Mouse (Mus musculus) heart, embryonic 11.5 days (tissue): ENCODE measurements around the gene Aldoc. TPM values are rescaled to one million over a fixed set of nuclear protein-coding genes. Genes with fewer than 3 reads are reported as not detected.

ENCODE experiments used
- ATAC-seq: fragments of 200-750 bp; cut with Nextera tagmentation; replicated peaks from 2 replicates; pipeline ENCODE4 v1.8.0; 2017; ENCODE audit warnings: moderate library complexity; ENCODE audit not compliant: insufficient number of reproducible peaks, low FRiP score, low TSS enrichment
- H3K27ac ChIP-seq: fragments of 300-500 bp; sonication (generic); 2 replicates; pipeline ENCODE4 v1.5.1; 2014; ENCODE audit warnings: mild to moderate bottlenecking, low read depth, low read length
- H3K27me3 ChIP-seq: fragments of 300-500 bp; sonication (generic); 2 replicates; pipeline ENCODE4 v1.6.1; 2014; ENCODE audit warnings: mild to moderate bottlenecking, low read length, mixed read lengths; ENCODE audit not compliant: control insufficient read depth, insufficient read depth
- H3K36me3 ChIP-seq: fragments of 300-500 bp; sonication (generic); 2 replicates; pipeline ENCODE4 v1.6.1; 2014; ENCODE audit warnings: mild to moderate bottlenecking, low read length, moderate library complexity, mixed read lengths; ENCODE audit not compliant: control insufficient read depth, insufficient read depth
- H3K4me1 ChIP-seq: fragments of 300-500 bp; sonication (generic); 2 replicates; pipeline ENCODE4 v1.6.1; 2014; ENCODE audit warnings: low read length; ENCODE audit not compliant: control insufficient read depth, insufficient read depth
- H3K4me2 ChIP-seq: fragments of 300-500 bp; sonication (generic); 2 replicates; pipeline ENCODE4 v1.6.1; 2014; ENCODE audit warnings: mild to moderate bottlenecking, moderate library complexity
- H3K4me3 ChIP-seq: fragments of 300-500 bp; sonication (generic); 2 replicates; pipeline ENCODE4 v1.5.1; 2014; ENCODE audit warnings: low read depth, low read length
- H3K9ac ChIP-seq: fragments of 300-500 bp; sonication (generic); 2 replicates; pipeline ENCODE4 v1.6.1; 2014; ENCODE audit warnings: mild to moderate bottlenecking, low read depth, low read length, moderate library complexity
- H3K9me3 ChIP-seq: fragments of 300-500 bp; sonication (generic); replicated peaks from 2 replicates; pipeline ENCODE4 v1.6.1; 2016; ENCODE audit warnings: low read length; ENCODE audit not compliant: control insufficient read depth
- WGBS: fragments of 180-500 bp; shearing (Covaris S2); extraction: QIAGEN DNeasy Blood & Tissue Kit; methylation state at CpG from one replicate; pipeline ENCODE4 v1.1.7; 2014; ENCODE audit not compliant: insufficient replicate concordance; 5-methylcytosine and 5-hydroxymethylcytosine counted together
- polyA plus RNA-seq: library from polyadenylated mRNA; unstranded; fragments of >200 nt; fragmentation: Nextera tagmentation; extraction: Ambion mirVana; gene quantifications from 2 replicates; pipeline ENCODE4 v1.2.1, GENCODE M21; 2014

The Aldoc gene
- polyA plus RNA-seq, 1 experiment from 2014 or later: 12.4 TPM

DNA sequence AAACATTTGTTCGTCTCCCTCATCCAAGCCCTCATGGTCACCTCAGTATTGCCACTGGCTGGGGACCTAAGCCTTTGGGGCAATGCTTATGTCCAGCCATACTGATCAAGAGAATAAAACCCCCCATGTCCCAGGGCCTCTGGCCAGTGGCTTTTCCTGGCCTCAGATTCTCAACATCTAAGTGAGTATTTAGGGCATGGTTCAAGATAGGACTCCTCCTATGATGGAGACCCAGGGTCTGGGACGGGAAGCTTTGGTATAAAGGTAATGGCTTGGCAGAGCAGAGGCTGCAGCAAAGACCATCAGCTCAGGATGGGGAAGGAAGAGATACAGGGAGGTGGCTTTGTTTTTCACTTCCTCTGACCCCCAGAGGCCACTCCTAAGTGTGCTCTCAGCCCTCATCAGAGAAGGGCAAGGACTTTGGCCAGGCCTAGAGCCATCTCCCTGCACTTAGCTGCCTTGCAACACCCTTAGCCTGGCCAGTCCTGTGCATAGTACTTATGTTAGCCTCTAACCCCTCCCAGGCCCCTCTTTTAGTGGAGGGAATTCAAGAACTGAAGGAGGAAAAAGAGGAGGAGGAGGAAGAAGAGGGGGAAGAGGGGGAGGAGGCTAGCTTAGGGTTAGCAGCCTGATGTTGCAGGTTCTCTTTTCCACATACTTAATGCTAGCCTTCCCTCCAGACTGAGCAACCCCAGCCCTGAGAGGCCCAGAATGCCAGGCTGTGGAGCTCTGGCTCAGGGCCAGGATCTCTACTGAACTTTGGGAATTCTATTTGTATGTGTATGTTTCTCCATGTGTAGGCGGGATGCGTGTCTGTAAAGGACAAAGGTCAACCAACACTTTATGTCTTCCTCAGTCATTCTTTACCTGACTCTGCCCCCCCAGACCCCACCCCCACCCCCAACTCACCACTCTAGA is 26.9 kb downstream of the Aldoc start:
- Histone ChIP-seq H3K4me2 (no peak overlapping the region), H3K9ac (no peak overlapping the region), H3K4me3 (no peak overlapping the region), H3K9me3 (no peaks in the 10 kb centered on the region), H3K36me3 (peaks cover 4% of the 10 kb centered on the region; the same call in 1 of the 2 replicates), H3K27ac (no peak overlapping the region), H3K27me3 (no peaks in the 10 kb centered on the region), H3K4me1 (peaks cover 28% of the 10 kb centered on the region)
- 80% methylated on average over 4 of the region's 4 CpGs for WGBS
- ATAC-seq: no peak

- Histone ChIP-seq H3K27ac (no peak overlapping the region), H3K36me3 (peaks cover 3% of the 10 kb centered on the region; the same call in 1 of the 2 replicates), H3K9me3 (no peaks in the 10 kb centered on the region), H3K9ac (no peak overlapping the region), H3K4me1 (peaks cover 9% of the 10 kb centered on the region), H3K4me2 (no peak overlapping the region), H3K4me3 (no peak overlapping the region), H3K27me3 (no peaks in the 10 kb centered on the region; the same call in 1 of the 2 replicates)
- 65% methylated on average over 1 of the region's 1 CpGs for WGBS
- no peak for ATAC-seq
Observed at GRCm38 (mm10) chr11:78353081-78353480, 30.3 kb downstream of the Aldoc start.

DNA sequence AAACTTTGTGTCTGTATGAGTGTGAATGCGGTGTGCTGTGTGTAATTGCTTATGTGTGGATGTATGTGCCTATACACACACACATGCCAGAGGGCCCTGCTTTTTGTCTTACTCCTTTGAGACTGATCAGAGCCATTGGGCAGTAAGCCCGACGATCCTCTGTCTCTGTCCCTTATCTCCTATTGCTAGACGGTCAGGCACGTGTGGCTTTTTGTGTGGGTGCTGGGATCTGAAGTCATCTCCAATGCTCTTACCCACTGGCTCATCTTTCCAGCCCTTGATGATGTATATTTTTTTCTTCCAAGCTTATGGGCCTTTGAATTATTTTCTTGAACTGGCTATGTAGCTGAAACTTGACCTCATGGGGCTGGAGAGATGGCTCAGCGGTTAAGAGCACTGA is 32.1 kb downstream of the Aldoc start:
- no peak overlapping the region for H3K4me2 ChIP-seq
- H3K27ac ChIP-seq: no peak overlapping the region
- H3K4me1 ChIP-seq: peaks cover 2% of the 10 kb centered on the region; the same call in 1 of the 2 replicates
- ATAC-seq: no peak
- H3K27me3 ChIP-seq: peaks cover 5% of the 10 kb centered on the region; the same call in 1 of the 2 replicates
- 59% methylated on average over 6 of the region's 6 CpGs for WGBS
- no peak overlapping the region for H3K4me3 ChIP-seq
- no peaks in the 10 kb centered on the region for H3K36me3 ChIP-seq
- H3K9me3 ChIP-seq: no peaks in the 10 kb centered on the region
- H3K9ac ChIP-seq: no peak overlapping the region

DNA sequence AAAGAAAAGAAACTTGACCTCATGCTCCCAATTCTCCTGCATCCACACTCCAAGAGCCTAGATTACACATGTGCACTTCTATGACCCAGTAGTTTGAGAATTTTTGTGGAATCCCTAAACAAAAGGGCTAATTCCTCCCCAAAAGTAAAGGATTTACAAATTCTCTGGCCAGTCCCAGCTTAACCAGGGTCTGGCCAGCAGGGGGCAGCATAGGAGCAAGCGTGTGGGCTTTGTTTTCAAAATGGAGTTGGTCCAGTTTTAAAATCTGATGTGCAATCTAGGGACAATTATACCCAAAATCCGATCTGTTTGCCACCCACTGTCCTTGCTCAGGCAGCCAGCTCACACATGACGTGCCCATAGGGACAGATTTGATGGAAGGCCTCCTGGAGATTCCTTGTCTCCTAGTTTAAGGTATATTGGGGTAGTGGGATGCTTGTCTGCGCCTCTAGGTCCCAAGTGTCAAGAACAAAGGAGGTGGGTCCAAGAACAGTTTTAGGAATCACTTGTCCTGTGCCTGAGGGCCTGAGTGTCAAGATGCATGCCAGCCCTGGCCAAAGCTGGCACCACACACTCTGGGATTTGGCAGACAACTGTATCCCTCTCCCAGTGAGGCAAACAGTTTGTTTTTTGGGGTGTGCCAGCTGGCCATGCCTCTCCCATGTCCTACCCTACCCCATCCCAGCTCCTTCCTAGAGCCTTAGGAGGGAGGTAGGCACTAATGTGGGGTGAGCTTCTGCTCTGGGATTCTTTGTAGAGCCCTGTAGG is 32.9 kb downstream of the Aldoc start:
- H3K4me3 ChIP-seq: no peak overlapping the region
- no peaks in the 10 kb centered on the region for H3K36me3 ChIP-seq
- no peak overlapping the region for H3K9ac ChIP-seq
- no peak overlapping the region for H3K4me2 ChIP-seq
- WGBS: 31% methylated on average over 4 of the region's 4 CpGs
- no peak overlapping the region for H3K27ac ChIP-seq
- H3K27me3 ChIP-seq: peaks cover 5% of the 10 kb centered on the region; the same call in 1 of the 2 replicates
- H3K9me3 ChIP-seq: no peaks in the 10 kb centered on the region
- H3K4me1 ChIP-seq: no peaks in the 10 kb centered on the region
- no peak for ATAC-seq

DNA sequence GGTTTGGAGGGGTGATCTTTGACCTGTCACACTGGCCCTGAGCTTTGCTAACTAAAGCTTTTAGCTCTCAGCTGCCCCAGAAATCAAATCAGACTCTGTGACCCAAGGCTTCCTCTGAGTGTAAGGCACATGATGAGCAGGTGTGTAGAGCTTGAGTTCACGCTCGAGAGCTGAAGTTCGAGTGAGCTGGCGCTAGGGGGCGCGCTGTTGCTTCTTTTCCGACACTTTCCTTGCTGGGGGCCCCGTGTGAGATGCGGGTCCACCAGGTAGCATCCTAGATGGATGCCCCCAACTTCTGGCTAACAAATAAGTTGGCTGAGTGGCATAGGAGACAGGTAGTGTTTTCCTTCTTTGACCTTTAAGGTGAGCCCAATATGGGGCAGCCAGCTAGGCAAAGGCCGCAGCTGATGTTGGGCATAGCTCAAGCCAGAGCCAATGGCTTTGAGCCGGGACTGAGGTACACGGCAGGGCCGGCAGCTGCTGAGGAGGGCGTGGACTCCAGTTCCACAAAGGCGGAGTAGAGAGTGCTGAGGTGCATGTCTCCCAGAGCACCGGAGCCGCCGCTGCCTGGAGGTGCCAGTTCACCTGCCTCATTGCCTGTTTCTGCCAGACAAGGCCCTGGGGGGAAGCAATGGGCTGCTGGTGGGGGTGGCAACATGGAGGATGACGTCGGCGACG is 35.7 kb downstream of the Aldoc start:
- Histone ChIP-seq H3K4me1 (no peaks in the 10 kb centered on the region), H3K36me3 (no peaks in the 10 kb centered on the region), H3K4me2 (no peak overlapping the region), H3K9me3 (no peaks in the 10 kb centered on the region), H3K4me3 (no peak overlapping the region), H3K9ac (no peak overlapping the region), H3K27me3 (peaks cover 5% of the 10 kb centered on the region; the same call in 1 of the 2 replicates), H3K27ac (no peak overlapping the region)
- 12% methylated on average over 22 of the region's 22 CpGs for WGBS
- no peak for ATAC-seq

DNA sequence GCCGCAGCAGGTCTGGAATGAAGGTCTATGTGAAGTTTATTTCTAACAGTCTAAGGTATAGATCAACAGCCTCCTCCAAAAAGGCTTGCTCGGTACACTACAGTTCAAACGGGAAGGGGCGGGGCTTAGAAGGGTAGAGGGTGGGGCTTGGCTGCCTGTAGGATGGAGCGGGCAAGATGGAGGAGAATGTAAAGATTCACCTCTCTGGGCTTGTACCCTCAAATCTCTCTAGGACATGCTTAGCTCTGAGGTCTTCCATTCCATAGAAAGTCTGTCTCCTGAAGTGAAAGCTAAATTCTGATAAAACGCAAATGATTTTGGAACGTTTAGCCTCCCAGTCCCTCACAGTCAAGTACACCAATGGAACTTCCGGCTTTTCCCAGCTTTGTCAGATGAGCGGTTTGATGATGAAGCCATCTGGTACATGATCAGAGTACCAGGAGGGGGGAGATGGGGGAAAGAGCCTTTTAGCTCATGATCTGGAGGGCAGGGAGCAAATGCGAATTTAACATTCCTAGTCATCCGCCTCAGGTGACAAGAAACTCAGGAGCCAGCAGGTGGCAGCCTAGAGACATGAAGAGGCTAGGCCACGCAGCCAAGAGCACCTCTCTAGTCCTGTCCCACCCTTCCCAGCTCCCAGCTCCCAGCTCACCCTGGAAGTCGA is 37.5 kb downstream of the Aldoc start:
- 0 out of 2 replicates have a peak, but pooled peaks have one; percentile 28 for ATAC-seq
- Histone ChIP-seq H3K36me3 (no peaks in the 10 kb centered on the region), H3K27me3 (peaks cover 5% of the 10 kb centered on the region; the same call in 1 of the 2 replicates), H3K9me3 (no peaks in the 10 kb centered on the region), H3K4me1 (no peaks in the 10 kb centered on the region), H3K4me3 (peak overlapping the region; percentile 37), H3K4me2 (peak overlapping the region; percentile 62), H3K27ac (no peak overlapping the region), H3K9ac (no peak overlapping the region)
- 7% methylated on average over 13 of the region's 13 CpGs for WGBS

GRCm38 (mm10) chr11:78360789-78361131 is 38.0 kb downstream of the Aldoc start:
- H3K36me3 ChIP-seq: no peaks in the 10 kb centered on the region
- no peak for ATAC-seq
- WGBS: 55% methylated on average over 2 of the region's 2 CpGs
- H3K9me3 ChIP-seq: no peaks in the 10 kb centered on the region
- H3K27ac ChIP-seq: no peak overlapping the region
- no peaks in the 10 kb centered on the region for H3K4me1 ChIP-seq
- H3K4me3 ChIP-seq: no peak overlapping the region
- no peak overlapping the region for H3K9ac ChIP-seq
- peaks cover 5% of the 10 kb centered on the region; the same call in 1 of the 2 replicates for H3K27me3 ChIP-seq
- H3K4me2 ChIP-seq: no peak overlapping the region
